Mouse (Mus musculus): ENCODE measurements around the gene Pcnx3. TPM values are rescaled to one million over a fixed set of nuclear protein-coding genes. Genes with fewer than 3 reads are reported as not detected.

Gene Pcnx3
- polyA plus RNA-seq, 1 experiment from 2014 or later, result 11.3 TPM

DNA sequence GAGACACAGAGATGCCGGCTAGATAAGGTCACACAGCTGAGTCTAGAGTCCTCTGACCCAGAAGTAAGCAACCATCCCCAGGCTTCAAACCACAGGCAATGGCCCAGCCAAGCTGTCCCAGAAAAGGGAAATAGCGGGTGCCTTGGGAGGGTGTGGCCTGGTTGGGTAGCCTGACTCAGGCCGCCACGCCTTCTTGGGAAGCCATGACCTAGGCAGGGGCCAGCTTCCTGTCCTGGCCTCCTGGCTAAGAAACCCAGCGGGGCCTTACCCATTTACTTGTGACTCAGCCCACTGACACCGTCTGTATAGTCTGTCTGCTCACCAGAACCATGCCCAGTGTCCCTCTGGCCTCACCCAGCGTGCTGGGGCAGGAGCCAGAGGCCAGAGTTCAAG lies 35.8 kb upstream of the Pcnx3 start:
- peaks cover 16% of the 10 kb centered on the region; the same call in 1 of the 2 replicates for H3K36me3 ChIP-seq (ENCODE audit: insufficient read depth, low read length)
- no peaks in the 10 kb centered on the region for H3K9me3 ChIP-seq (ENCODE audit: low read length)
- H3K27me3 ChIP-seq (replicated peaks; ENCODE audit: insufficient read depth, low read length), result no peaks in the 10 kb centered on the region
- H3K4me1 ChIP-seq (ENCODE audit: insufficient read depth, low read depth, low read length), result peaks cover 36% of the 10 kb centered on the region
- peak overlapping the region; percentile 71 for H3K4me2 ChIP-seq (replicated peaks; ENCODE audit: low read depth, low read length)
- peak; percentile 88 for DNase-seq (ENCODE audit: low spot score)
- TF ChIP-seq EP300 (IDR thresholded peaks at IDR 0.05) (no peak), CTCF (IDR thresholded peaks at IDR 0.05) (no peak)
- 36% methylated on average over 7 of the region's 7 CpGs for WGBS
- H3K4me3 ChIP-seq (ENCODE audit: low read depth, low read length), result peak overlapping the region; percentile 56
- H3K9ac ChIP-seq (replicated peaks; ENCODE audit: low read depth), result peak overlapping the region; percentile 66
- H3K27ac ChIP-seq (ENCODE audit: low read length), result peak overlapping the region; percentile 84
- peak; percentile 62 for ATAC-seq

DNA sequence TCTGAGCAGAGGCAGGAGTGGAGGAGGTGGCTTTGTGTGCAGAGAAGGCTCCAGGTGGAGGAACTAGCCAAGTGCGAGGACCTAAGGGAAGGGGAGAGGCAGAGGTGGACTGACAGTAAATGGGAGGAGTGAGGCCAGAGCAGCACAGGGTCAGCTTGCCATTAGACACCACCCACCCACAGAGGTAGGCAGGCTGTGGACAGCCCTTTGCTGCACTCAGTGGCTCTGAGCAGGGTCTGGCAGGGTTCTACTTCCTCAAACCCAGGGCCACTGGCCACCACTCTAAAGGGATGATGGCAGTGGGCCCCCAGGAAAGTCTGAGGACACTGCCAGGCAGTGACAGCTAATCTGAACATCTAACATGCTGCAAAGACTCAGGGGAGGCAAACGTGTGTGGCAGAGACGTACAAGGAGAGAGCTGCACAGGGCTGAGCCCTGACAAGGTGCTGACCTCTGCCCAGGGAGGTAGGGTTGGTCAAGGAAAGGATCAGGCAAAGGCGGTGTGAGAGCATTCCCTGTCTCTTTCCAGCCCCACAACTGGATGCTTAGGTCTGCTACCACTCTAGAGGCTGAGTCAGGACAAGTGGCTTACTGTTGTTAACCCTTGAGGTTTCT lies 35.3 kb upstream of the Pcnx3 start:
- DNase-seq (ENCODE audit: low spot score) (no peak), ATAC-seq (no peak)
- 54% methylated on average over 4 of the region's 4 CpGs for WGBS
- Histone ChIP-seq H3K27ac (ENCODE audit: low read length) (peak overlapping the region; percentile 64; the same call in 1 of the 2 replicates), H3K4me3 (ENCODE audit: low read depth, low read length) (peak overlapping the region; percentile 56), H3K27me3 (replicated peaks; ENCODE audit: insufficient read depth, low read length) (no peaks in the 10 kb centered on the region), H3K9ac (replicated peaks; ENCODE audit: low read depth) (0 out of 2 replicates have a peak overlapping the region, but pooled peaks have one; percentile 1), H3K9me3 (ENCODE audit: low read length) (no peaks in the 10 kb centered on the region), H3K4me1 (ENCODE audit: insufficient read depth, low read depth, low read length) (peaks cover 36% of the 10 kb centered on the region), H3K36me3 (ENCODE audit: insufficient read depth, low read length) (peaks cover 20% of the 10 kb centered on the region; the same call in 1 of the 2 replicates), H3K4me2 (replicated peaks; ENCODE audit: low read depth, low read length) (peak overlapping the region; percentile 71)
- TF ChIP-seq CTCF (IDR thresholded peaks at IDR 0.05) (no peak), EP300 (IDR thresholded peaks at IDR 0.05) (no peak)

DNA sequence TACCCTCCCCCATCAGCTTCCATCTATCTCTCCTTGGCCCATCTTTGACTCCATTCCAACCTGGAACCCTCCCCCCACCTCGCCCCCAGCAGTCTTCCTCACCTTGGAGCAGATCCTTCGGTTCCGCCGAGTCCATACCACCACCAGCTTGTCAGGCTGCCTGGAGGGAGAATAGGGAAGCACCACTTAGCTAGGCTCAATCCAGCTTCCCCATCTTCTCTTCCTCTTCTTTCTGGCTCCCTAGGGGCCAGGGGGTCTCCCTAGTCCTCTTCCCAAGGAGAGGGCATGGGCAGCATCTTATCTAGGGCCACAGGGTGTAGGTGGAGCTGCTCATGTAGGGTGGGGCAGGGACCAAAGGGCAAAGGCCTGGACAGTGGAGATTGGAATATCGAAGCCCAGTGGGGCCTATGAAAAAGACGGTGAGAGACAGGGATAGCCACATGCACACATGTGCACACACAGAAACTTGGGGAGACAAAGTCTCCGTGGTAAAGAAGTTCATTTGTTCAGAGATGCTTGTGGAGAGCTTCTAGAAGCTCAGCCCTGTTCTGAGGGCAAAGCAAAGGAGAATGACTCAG lies 34.2 kb upstream of the Pcnx3 start:
- DNase-seq (ENCODE audit: low spot score) (no peak), ATAC-seq (no peak)
- H3K4me2 ChIP-seq (replicated peaks; ENCODE audit: low read depth, low read length), result no peak overlapping the region
- H3K9ac ChIP-seq (replicated peaks; ENCODE audit: low read depth), result no peak overlapping the region
- WGBS, result 85% methylated on average over 7 of the region's 7 CpGs
- H3K27ac ChIP-seq (ENCODE audit: low read length), result no peak overlapping the region
- TF ChIP-seq CTCF (IDR thresholded peaks at IDR 0.05) (no peak), EP300 (IDR thresholded peaks at IDR 0.05) (no peak)
- peaks cover 27% of the 10 kb centered on the region for H3K4me1 ChIP-seq (ENCODE audit: insufficient read depth, low read depth, low read length)
- H3K36me3 ChIP-seq (ENCODE audit: insufficient read depth, low read length), result peaks cover 20% of the 10 kb centered on the region; the same call in 1 of the 2 replicates
- no peaks in the 10 kb centered on the region for H3K9me3 ChIP-seq (ENCODE audit: low read length)
- H3K27me3 ChIP-seq (replicated peaks; ENCODE audit: insufficient read depth, low read length), result no peaks in the 10 kb centered on the region
- no peak overlapping the region for H3K4me3 ChIP-seq (ENCODE audit: low read depth, low read length)

DNA sequence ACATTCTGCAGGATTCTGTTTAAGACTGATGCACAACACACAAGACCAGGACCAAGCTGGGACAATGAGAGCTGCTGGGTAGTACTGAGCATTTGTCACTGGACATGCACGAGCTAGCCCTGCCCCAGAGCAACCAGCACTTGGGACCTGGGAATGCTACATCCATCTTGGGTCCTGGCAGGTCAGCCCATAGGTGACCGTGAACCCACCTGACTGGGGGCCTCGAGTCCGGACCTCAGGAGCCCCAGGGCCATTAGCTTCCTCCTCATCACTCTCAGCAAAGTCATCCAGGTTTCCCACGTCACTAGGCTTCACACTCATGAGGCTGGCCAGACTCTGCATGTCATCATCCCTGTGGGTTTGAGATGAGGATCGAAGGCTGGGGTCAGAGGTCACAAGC lies 32.5 kb upstream of the Pcnx3 start:
- DNase-seq (ENCODE audit: low spot score) (no peak), ATAC-seq (no peak)
- no peak overlapping the region for H3K4me3 ChIP-seq (ENCODE audit: low read depth, low read length)
- no peak overlapping the region for H3K4me2 ChIP-seq (replicated peaks; ENCODE audit: low read depth, low read length)
- peaks cover 20% of the 10 kb centered on the region; the same call in 1 of the 2 replicates for H3K36me3 ChIP-seq (ENCODE audit: insufficient read depth, low read length)
- no peaks in the 10 kb centered on the region for H3K9me3 ChIP-seq (ENCODE audit: low read length)
- peaks cover 15% of the 10 kb centered on the region for H3K4me1 ChIP-seq (ENCODE audit: insufficient read depth, low read depth, low read length)
- H3K27me3 ChIP-seq (replicated peaks; ENCODE audit: insufficient read depth, low read length), result no peaks in the 10 kb centered on the region
- TF ChIP-seq EP300 (IDR thresholded peaks at IDR 0.05) (no peak), CTCF (IDR thresholded peaks at IDR 0.05) (no peak)
- WGBS, result 85% methylated on average over 6 of the region's 6 CpGs
- no peak overlapping the region for H3K9ac ChIP-seq (replicated peaks; ENCODE audit: low read depth)
- no peak overlapping the region for H3K27ac ChIP-seq (ENCODE audit: low read length)

DNA sequence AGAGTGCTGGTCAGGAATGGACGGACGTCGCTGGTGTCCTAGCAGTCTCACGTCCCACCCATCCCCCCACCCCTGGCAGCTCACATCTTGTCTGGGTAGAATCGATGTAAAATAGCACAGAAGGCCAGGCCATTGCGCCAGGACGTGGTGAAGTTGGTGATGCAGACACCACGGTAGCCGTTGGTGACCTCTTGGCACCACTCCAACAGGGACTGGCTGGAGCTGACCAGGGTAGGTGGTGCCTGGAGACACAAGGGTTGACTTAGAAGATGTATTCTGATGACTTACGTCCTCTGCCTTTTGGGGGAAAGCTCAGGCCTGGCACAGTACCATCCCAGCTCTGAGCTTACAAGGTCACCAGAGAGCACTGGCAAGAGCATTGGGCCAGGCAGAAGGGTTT lies 28.2 kb upstream of the Pcnx3 start:
- Histone ChIP-seq H3K4me3 (ENCODE audit: low read depth, low read length) (no peak overlapping the region), H3K9me3 (ENCODE audit: low read length) (no peaks in the 10 kb centered on the region), H3K27me3 (replicated peaks; ENCODE audit: insufficient read depth, low read length) (no peaks in the 10 kb centered on the region), H3K4me1 (ENCODE audit: insufficient read depth, low read depth, low read length) (peaks cover 8% of the 10 kb centered on the region), H3K4me2 (replicated peaks; ENCODE audit: low read depth, low read length) (no peak overlapping the region), H3K9ac (replicated peaks; ENCODE audit: low read depth) (no peak overlapping the region), H3K36me3 (ENCODE audit: insufficient read depth, low read length) (peaks cover 20% of the 10 kb centered on the region; the same call in 1 of the 2 replicates), H3K27ac (ENCODE audit: low read length) (no peak overlapping the region)
- ATAC-seq (no peak), DNase-seq (ENCODE audit: low spot score) (no peak)
- TF ChIP-seq EP300 (IDR thresholded peaks at IDR 0.05) (no peak), CTCF (IDR thresholded peaks at IDR 0.05) (no peak)
- 52% methylated on average over 10 of the region's 10 CpGs for WGBS

DNA sequence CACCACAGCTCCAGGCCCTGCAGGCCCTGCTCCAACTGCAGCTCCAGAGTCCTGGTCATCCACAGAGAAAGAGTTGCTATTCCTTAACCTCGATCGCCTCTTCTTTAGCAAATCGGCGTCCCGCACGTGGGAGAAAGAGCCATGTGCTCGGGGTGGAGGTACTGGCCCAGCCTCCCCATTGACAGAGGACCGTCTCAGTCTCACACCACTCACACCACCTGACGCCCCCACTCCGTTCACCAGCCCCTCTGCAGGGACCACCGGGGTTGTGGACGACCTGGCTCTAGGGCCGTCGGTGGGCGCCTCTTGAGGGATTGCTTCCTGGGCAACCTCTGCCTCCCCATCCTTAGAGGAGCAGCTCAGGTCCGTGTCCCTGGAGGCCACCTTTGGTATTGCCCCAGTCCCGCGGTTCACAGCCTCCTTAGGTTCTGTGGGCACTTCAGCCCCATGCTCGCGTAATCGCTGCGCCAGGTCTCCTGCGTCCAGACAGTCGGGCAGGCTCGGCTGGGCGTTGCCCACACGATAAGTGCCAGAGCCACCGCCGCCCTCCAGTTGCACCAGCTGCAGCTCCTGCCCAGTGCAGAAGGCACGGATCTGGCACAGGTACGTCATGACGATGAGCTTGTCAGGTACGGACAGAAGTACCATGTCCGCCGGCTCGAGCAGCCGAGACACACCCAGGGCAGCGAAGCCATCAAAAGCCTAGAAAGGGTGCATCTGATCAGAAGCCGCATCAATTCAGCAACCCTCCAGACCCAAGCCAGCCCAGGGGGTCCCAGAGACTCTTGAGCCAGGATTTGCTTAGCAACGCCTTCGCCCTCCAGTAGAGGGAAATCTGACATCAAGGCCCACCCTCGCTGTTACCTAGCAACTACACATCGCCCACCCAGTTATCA lies 27.3 kb upstream of the Pcnx3 start:
- no peaks in the 10 kb centered on the region for H3K27me3 ChIP-seq (replicated peaks; ENCODE audit: insufficient read depth, low read length)
- H3K4me2 ChIP-seq (replicated peaks; ENCODE audit: low read depth, low read length), result peak overlapping the region; percentile 3; the same call in 1 of the 2 replicates
- DNase-seq (ENCODE audit: low spot score) (peak; percentile 83), ATAC-seq (peak; percentile 82)
- peaks cover 16% of the 10 kb centered on the region; the same call in 1 of the 2 replicates for H3K36me3 ChIP-seq (ENCODE audit: insufficient read depth, low read length)
- peaks cover 8% of the 10 kb centered on the region for H3K4me1 ChIP-seq (ENCODE audit: insufficient read depth, low read depth, low read length)
- H3K4me3 ChIP-seq (ENCODE audit: low read depth, low read length), result no peak overlapping the region
- no peaks in the 10 kb centered on the region for H3K9me3 ChIP-seq (ENCODE audit: low read length)
- WGBS, result 35% methylated on average over 43 of the region's 43 CpGs
- peak; percentile 63 for TF ChIP-seq CTCF (IDR thresholded peaks at IDR 0.05)
- no peak for TF ChIP-seq EP300 (IDR thresholded peaks at IDR 0.05)
- no peak overlapping the region for H3K9ac ChIP-seq (replicated peaks; ENCODE audit: low read depth)
- no peak overlapping the region for H3K27ac ChIP-seq (ENCODE audit: low read length)

Measured in lung, postnatal 0 days (tissue).